Mouse (Mus musculus) forebrain, postnatal 0 days (tissue): ENCODE results near the gene Frmd4a. TPM values are rescaled to one million over a fixed set of nuclear protein-coding genes. Genes with fewer than 3 reads are reported as not detected.
A peak's percentile ranks its signal among the peaks of the same experiment; 100 is the strongest.

Experiments
- ATAC-seq: fragments of 200-750 bp; cut with Nextera tagmentation; 2 replicates; pipeline ENCODE4 v1.8.0; 2017; ENCODE audit warnings: mild to moderate bottlenecking, moderate library complexity
- DNase-seq: peaks from one replicate; pipeline ENCODE4 v3.0.0-alpha.2; 2015
- H3K27ac ChIP-seq: fragments of 300-500 bp; sonication (generic); 2 replicates; pipeline ENCODE4 v1.5.1; 2014; ENCODE audit warnings: low read depth, mild to moderate bottlenecking, antibody characterized with exemption, low read length, moderate library complexity, mixed read lengths
- H3K27me3 ChIP-seq: fragments of 300-500 bp; sonication (generic); 2 replicates; pipeline ENCODE4 v1.6.1; 2014; ENCODE audit warnings: mild to moderate bottlenecking, low read length, mixed read lengths; ENCODE audit not compliant: insufficient read depth
- H3K36me3 ChIP-seq: fragments of 300-500 bp; sonication (generic); 2 replicates; pipeline ENCODE4 v1.6.1; 2014; ENCODE audit warnings: mild to moderate bottlenecking, moderate library complexity; ENCODE audit not compliant: insufficient read depth
- H3K4me1 ChIP-seq: fragments of 300-500 bp; sonication (generic); 2 replicates; pipeline ENCODE4 v1.6.1; 2014; ENCODE audit warnings: antibody characterized with exemption; ENCODE audit not compliant: insufficient read depth
- H3K4me2 ChIP-seq: fragments of 300-500 bp; sonication (generic); 2 replicates; pipeline ENCODE4 v1.6.1; 2014; ENCODE audit warnings: low read depth, mild to moderate bottlenecking, moderate library complexity
- H3K4me3 ChIP-seq: fragments of 300-500 bp; sonication (generic); 2 replicates; pipeline ENCODE4 v1.5.1; 2014; ENCODE audit warnings: low read depth, low read length, mixed read lengths
- H3K9ac ChIP-seq: fragments of 300-500 bp; sonication (generic); 2 replicates; pipeline ENCODE4 v1.6.1; 2014; ENCODE audit warnings: mild to moderate bottlenecking
- H3K9me3 ChIP-seq: fragments of 300-500 bp; sonication (generic); 2 replicates; pipeline ENCODE4 v1.6.1; 2016; ENCODE audit warnings: low read length
- CTCF ChIP-seq: sonication (generic); IDR thresholded peaks from 2 replicates; pipeline ENCODE4 v1.5.1; 2016; ENCODE audit warnings: antibody characterized with exemption, control low read depth, low read depth
- WGBS: fragments of 180-500 bp; shearing (Covaris S2); extraction: QIAGEN DNeasy Blood & Tissue Kit; methylation state at CpG from one replicate; pipeline ENCODE4 v1.1.7; 2014; 5-methylcytosine and 5-hydroxymethylcytosine counted together
- polyA plus RNA-seq: library from polyadenylated mRNA; unstranded; fragments of >200 nt; fragmentation: Nextera tagmentation; extraction: Ambion mirVana; gene quantifications from 2 replicates; pipeline ENCODE4 v1.2.1, GENCODE M21; 2015
- total RNA-seq: library from RNA; depleted of rRNA; stranded (reverse); fragments of >200 nt; gene quantifications from 2 replicates; pipeline ENCODE4 v1.2.3, GENCODE M21; 2014

Gene Frmd4a
- total and polyA plus RNA-seq, 2 experiments from 2014 or later = 43.8 to 74.5 TPM

DNA sequence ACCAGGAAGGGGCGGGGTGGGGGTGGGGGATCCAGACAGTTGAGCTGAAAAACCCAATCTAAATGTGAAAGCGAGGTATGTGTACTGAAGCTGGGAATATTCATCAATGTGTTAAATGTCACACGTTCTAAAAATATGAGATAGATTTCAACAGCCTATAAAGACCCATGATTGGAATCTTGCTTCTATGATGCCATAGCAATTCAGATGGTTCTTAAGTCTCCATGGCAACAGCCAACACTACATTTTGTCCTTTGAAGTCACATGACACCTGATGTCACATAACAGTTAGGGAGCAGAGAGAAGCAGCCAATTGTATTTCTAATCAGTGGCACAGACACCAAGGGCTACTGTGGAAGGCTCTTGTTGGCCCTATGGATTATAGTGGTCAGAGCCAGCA lies 120.0 kb downstream of the Frmd4a start:
- no peaks in the 10 kb centered on the region for H3K9me3 ChIP-seq
- H3K27me3 ChIP-seq = no peaks in the 10 kb centered on the region
- DNase-seq = peak; percentile 61
- WGBS = 63% methylated on average over 3 of the region's 3 CpGs
- no peak for TF ChIP-seq CTCF
- no peak overlapping the region for H3K4me3 ChIP-seq
- H3K4me2 ChIP-seq = no peak overlapping the region
- no peak overlapping the region for H3K9ac ChIP-seq
- peak; percentile 86 for ATAC-seq
- H3K4me1 ChIP-seq = no peaks in the 10 kb centered on the region
- no peaks in the 10 kb centered on the region for H3K36me3 ChIP-seq
- H3K27ac ChIP-seq = 0 out of 2 replicates have a peak overlapping the region, but pooled peaks have one; percentile 4

DNA sequence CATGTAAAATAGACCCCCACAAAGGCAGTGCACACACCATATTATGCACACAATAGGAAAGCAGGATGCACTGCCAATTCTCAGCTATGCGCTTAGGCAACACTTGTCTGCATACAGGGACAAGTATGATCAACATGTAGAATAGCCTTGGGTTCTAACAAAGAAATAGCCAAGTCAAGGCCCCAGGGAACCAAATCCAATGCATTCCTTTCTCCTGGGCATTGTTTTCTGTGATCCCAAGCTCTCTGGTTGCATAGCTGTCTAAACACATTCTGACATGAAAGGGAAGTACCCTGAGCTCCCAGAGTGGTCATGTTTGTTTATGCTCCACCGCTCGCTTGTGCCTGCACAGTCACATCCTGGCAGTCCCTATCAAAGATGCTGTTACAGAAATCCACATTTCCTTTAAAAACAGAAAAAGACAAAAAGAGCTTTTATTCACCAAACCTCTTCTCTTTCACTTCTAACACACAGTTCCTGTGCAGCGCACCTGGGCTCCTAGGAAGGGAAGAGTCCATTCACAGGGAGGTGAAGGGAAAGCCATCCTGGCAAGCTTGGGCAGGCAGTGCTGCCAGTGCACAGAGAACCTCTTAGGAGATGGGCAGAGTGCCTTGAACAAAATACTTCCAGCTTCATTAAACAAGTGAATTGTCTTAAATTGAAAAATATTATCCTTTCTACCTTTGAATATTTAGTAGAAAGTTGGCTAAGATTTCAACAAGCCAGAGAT lies 124.9 kb downstream of the Frmd4a start:
- no peak for TF ChIP-seq CTCF
- no peaks in the 10 kb centered on the region for H3K4me1 ChIP-seq
- H3K9me3 ChIP-seq = no peaks in the 10 kb centered on the region
- no peak overlapping the region for H3K27ac ChIP-seq
- H3K4me2 ChIP-seq = no peak overlapping the region
- H3K4me3 ChIP-seq = no peak overlapping the region
- ATAC-seq (no peak; the same call in 1 of the 2 replicates), DNase-seq (no peak)
- no peak overlapping the region for H3K9ac ChIP-seq
- H3K27me3 ChIP-seq = no peaks in the 10 kb centered on the region
- no peaks in the 10 kb centered on the region for H3K36me3 ChIP-seq
- 31% methylated on average over 4 of the region's 4 CpGs for WGBS

GRCm38 (mm10) chr2:4144424-4144823 lies 126.9 kb downstream of the Frmd4a start:
- Histone ChIP-seq H3K4me3 (no peak overlapping the region), H3K4me2 (no peak overlapping the region), H3K27me3 (no peaks in the 10 kb centered on the region), H3K9ac (no peak overlapping the region), H3K4me1 (no peaks in the 10 kb centered on the region), H3K9me3 (no peaks in the 10 kb centered on the region), H3K27ac (no peak overlapping the region), H3K36me3 (no peaks in the 10 kb centered on the region)
- no peak for TF ChIP-seq CTCF
- ATAC-seq (no peak), DNase-seq (no peak)
- 63% methylated on average over 4 of the region's 4 CpGs for WGBS

DNA sequence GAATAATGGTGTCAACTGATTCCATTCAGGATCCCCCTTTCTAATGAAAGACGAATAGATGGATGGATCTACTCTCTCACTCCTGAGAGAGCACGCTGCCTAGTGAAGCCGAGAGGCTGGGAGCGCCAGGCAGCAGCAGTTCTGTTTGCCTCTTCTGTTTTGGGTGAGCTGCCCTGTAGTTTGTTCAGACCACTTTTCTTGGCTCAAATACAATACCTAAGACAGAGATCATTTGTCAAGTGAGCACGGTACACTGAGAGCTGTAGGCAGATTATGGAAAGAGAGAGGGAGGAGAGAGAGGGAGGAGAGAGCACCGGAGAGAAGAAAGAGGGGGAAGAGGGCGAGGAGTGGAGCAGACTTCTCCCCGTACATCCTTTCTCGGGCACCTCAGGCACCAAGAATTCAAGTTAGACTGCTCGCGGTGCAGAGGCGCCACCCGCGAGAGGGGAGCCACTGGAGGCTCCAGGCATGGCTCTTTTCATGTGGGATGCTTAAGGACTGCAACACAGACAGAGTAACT lies 135.1 kb downstream of the Frmd4a start:
- Histone ChIP-seq H3K9ac (peak overlapping the region; percentile 64), H3K27ac (peak overlapping the region; percentile 82), H3K36me3 (no peaks in the 10 kb centered on the region), H3K4me3 (peak overlapping the region; percentile 47), H3K9me3 (no peaks in the 10 kb centered on the region), H3K4me2 (peak overlapping the region; percentile 78), H3K4me1 (peaks cover 22% of the 10 kb centered on the region), H3K27me3 (no peaks in the 10 kb centered on the region)
- 3% methylated on average over 14 of the region's 14 CpGs for WGBS
- ATAC-seq (peak; percentile 71), DNase-seq (peak; percentile 47)
- TF ChIP-seq CTCF = no peak

GRCm38 (mm10) chr2:4153131-4153631 lies 135.7 kb downstream of the Frmd4a start:
- peak overlapping the region; percentile 82 for H3K27ac ChIP-seq
- H3K9me3 ChIP-seq = no peaks in the 10 kb centered on the region
- WGBS = under 1% methylated on average over 16 of the region's 16 CpGs
- ATAC-seq = peak; percentile 70
- H3K9ac ChIP-seq = peak overlapping the region; percentile 64
- H3K4me3 ChIP-seq = peak overlapping the region; percentile 47
- peak overlapping the region; percentile 78 for H3K4me2 ChIP-seq
- H3K4me1 ChIP-seq = peaks cover 22% of the 10 kb centered on the region
- TF ChIP-seq CTCF = no peak
- no peaks in the 10 kb centered on the region for H3K36me3 ChIP-seq
- H3K27me3 ChIP-seq = no peaks in the 10 kb centered on the region
- peak; percentile 77 for DNase-seq

- TF ChIP-seq CTCF = 0 out of 2 replicates have a peak, but pooled peaks have one; percentile 3
- ATAC-seq = no peak
- H3K4me2 ChIP-seq = peak overlapping the region; percentile 78
- no peaks in the 10 kb centered on the region for H3K36me3 ChIP-seq
- peak; percentile 61 for DNase-seq
- peak overlapping the region; percentile 47 for H3K4me3 ChIP-seq
- no peaks in the 10 kb centered on the region for H3K27me3 ChIP-seq
- H3K27ac ChIP-seq = peak overlapping the region; percentile 82
- H3K9me3 ChIP-seq = no peaks in the 10 kb centered on the region
- peak overlapping the region; percentile 64 for H3K9ac ChIP-seq
- peaks cover 22% of the 10 kb centered on the region for H3K4me1 ChIP-seq
- WGBS = 30% methylated on average over 5 of the region's 5 CpGs
Measured at GRCm38 (mm10) chr2:4154036-4154653, 136.6 kb downstream of the Frmd4a start.

- H3K9ac ChIP-seq = 0 out of 2 replicates have a peak overlapping the region, but pooled peaks have one; percentile 64
Measured at GRCm38 (mm10) chr2:4154654-4155047, 137.1 kb downstream of the Frmd4a start.

More at GRCm38 (mm10) chr2:4154654-4155047, 137.1 kb downstream of the Frmd4a start:
- peak overlapping the region; percentile 78 for H3K4me2 ChIP-seq
- H3K27me3 ChIP-seq = no peaks in the 10 kb centered on the region
- H3K4me3 ChIP-seq = peak overlapping the region; percentile 47
- H3K27ac ChIP-seq = peak overlapping the region; percentile 82
- WGBS = 74% methylated on average over 4 of the region's 4 CpGs
- H3K4me1 ChIP-seq = peaks cover 22% of the 10 kb centered on the region
- no peak for ATAC-seq
- no peaks in the 10 kb centered on the region for H3K9me3 ChIP-seq
- TF ChIP-seq CTCF = no peak
- H3K36me3 ChIP-seq = no peaks in the 10 kb centered on the region
- no peak for DNase-seq
